Mouse (Mus musculus): ENCODE measurements around the gene Ak4. TPM values are rescaled to one million over a fixed set of nuclear protein-coding genes. Genes with fewer than 3 reads are reported as not detected.
"Not testable (repeated sequence)": the region's sequence is repeated elsewhere in the genome, so short reads cannot be mapped to it uniquely, and the experiment has no call there.

Gene Ak4
- total RNA-seq, 2 experiments from 2014 or later, result 84.1 to 87.1 TPM

DNA sequence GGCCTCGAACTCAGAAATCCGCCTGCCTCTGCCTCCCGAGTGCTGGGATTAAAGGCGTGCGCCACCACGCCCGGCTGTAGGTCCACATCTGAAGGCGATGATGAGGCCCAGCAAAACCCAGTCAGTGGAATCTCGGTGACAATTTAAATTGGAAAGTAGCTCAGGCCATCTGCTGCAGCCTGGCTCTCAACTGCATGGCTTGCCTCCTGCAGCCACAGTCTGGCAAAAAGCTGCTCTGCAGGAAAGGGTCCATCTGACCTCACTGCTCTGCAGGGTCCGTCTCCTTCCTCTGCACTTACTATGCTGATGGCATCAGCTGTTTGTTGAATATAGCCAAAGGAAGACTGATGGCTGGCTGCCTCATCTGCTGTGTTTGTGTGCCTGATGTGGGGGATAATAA is 3.9 kb downstream of the Ak4 start:
- no peak for DNase-seq (ENCODE audit: low spot score in 2 of 2)

DNA sequence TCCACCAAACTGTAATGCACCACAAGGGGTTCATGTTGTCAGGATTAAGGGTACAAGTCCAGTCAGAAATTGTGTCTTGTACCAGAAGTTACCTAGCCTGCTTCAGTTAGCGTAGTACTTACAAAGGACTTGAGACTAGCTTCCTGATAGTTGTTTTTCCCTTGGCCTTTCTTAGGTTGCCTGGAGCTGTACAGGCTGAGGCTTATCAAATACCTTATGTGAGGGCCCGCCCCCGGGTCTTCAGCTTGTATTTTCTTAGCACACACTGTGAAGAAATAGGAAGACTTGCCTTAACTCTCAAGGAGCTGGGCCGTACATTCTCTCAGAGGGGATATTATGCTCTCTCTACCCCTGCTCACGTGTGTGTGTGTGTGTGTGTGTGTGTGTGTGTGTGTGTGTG is 4.5 kb downstream of the Ak4 start:
- no peak for DNase-seq (ENCODE audit: low spot score in 2 of 2)

DNA sequence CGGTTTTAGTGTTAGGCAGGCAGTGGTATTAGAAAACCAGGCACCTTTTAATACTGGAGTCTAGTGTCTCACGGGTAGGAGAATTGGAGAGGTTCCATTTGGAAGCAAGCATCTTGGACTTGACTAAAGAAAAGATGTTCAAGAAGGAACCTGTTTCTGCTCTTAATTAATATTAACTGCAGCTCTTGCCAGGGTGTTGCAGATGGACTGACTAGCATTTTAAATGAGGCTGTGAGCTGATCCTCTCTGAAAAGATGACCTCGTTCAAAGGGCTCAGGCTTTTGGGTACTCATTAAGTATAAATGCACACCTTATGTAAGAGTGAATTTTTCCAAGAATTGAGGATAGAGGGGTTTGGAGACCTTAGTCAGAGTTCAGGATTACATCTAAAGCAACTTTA is 5.4 kb downstream of the Ak4 start:
- DNase-seq (ENCODE audit: low spot score in 2 of 2), result no peak

DNA sequence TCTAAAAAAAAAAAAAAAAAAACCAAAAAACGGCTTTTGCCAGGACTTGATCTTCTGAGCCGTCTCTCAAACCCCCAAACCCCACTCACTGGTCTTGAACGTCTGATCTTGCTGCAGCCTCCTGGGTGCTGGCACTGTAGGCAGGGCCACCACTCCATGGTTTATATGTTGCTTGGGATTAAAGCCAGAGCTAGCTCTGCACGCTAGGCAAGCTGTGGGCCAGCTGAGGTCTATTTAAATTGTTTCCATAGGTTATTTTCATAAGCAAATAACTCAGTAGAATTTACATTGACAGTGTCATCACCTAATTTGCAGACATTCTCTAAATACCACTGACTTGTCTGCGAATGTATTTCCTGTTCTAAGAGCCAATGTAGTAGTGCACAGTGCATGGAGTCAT is 6.0 kb downstream of the Ak4 start:
- no peak for DNase-seq (ENCODE audit: low spot score in 2 of 2)

DNA sequence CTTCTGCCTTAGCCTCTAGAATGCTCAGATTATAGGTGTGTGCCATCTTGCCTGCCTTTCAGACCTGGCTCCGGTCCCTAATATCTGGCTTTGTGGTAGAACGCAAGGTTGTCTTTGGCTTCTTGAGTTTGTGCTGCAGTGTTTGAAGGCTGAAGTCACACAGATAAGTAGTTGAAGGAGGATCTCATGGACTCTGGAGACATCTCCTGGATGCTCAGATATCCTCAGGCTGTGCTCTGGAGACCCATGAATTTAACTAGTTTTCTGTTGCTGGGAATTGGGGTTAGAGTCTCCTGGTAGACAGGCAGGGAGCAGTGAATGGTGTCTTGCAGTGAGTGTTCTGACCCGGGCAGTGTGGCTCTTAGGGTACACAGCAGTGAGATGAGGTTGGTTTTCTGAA is 6.6 kb downstream of the Ak4 start:
- DNase-seq (ENCODE audit: low spot score in 2 of 2), result no peak

DNA sequence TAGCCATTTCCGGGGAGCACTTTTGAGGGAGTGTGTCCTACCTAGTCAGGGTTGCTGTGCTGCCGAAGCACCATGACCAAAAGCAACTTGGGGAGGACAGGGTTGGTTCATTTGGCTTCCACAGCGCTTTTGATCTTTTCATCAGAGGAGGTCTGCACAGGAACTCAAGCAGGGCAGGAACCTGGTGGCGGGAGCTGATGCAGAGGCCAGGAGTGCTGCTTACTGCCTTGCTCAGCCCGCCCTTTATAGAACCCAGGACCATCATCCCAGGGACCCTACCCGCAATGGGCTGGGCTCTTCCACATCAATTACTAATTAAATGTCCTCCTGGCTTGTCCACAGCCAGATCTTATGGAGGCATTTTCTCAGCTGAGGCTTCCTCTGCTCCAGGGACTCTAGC is 7.5 kb downstream of the Ak4 start:
- no peak for DNase-seq (ENCODE audit: low spot score in 2 of 2)

DNA sequence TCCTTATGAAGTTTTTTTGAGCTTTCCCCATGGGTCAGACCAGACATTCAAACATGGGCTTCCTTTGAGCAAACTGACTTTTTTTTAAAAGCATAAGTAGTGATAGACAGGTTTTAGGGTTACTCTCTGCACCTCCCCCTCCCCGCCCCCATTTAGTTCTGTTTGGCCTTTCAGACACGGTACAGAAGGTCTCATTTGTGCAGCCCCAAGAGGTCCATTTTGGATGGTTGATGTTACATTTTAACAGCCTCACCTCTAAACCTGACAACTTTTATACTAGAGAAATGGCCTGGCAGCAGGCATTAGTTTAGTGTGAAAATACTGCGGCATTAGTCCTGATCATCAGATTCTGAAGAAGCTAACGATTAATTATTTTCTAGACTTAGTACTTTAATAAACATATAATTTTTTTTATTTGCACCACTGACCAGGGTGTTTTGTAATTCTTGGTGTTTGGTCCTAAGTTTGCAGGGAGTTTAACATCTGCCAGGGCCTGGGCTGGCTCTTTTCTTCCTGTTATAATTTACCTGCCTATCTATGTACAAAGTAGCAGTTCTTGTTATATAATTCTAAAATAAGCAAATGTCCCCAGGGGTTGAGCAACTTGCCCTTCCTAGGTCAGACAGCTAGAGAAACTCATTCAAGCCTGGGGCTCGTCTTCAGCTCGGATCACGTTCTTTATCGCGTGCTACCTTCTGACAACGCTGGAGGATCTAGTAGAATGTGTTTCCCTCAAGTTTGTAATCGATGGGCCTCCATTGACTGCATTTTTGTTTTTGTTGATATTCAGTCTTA is 9.0 kb downstream of the Ak4 start:
- no peak for DNase-seq (ENCODE audit: low spot score in 2 of 2)

DNA sequence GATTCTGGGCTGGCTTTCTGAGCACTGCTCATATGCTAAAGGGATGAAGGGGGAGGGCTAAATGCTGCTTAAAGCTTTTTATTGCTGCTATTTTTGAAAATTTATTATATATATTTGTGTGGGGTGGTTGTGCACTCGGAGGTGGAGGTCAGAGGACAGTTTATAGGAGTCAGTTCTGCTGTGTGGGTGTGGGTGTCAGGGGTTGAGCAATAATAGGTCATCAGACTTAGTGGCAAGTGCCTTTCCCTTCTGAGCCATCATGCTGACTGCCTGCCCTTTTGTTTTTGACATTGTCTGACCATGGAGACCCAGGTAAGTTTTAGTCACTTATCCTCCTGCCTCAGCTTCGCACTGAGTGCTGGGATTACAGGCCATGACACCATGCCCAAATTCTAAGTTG is 10.0 kb downstream of the Ak4 start:
- DNase-seq (ENCODE audit: low spot score in 2 of 2), result no peak

DNA sequence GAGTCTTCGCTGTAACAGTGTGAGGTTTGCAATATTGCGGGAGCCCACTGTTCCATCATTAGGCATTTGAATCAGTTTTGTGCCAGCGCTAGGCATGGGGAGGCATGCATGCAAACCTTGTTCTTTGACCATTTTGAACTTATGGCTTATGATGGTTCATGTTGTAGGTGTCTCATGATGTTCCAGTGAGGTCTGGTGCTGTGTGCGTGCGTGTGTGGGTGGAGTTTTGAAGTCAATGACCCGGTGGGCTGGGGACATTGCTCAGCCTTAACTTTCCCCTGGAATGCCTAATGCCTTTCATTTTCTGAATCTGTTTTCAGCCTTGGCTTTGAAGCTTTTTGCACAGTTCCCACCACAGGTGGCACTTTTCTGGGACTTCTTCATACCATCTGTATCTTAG is 10.9 kb downstream of the Ak4 start:
- DNase-seq (ENCODE audit: low spot score in 2 of 2), result no peak

DNA sequence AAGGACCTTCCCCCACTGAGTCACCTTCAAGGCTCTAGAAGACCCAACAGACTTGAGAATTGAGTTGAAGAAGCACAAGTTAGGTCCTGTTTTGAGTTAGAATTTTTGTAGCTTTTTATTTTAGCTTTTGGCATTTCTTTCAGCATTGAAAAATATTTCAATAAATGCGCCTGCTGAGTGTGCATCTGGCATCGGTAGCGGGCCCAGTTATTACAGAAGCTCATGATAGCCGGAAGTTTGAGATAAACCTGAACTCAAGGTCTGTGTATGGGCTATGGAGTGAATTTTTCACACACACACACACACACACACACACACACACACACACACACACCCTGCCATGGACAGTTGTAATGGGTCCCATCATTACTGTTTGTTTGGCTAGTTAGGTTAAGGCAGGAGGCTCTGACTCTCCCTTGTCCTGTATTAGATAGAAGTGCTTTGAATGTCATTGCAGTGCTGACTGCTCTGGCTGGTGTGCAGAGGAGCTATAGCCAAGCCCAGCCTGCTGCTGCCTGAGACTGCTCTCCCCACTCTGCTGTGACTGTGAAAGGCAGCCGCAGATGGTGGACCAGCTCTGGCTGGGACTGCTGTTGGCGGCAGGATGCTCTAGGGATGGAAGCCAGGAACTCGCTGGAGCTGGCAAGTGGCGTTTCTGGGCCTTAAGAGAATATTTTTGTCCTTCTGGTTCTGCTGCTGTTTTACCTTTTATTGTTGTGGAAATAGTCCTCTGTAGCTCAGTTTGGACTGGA is 17.9 kb downstream of the Ak4 start:
- peak; percentile 81 to 86 for DNase-seq (ENCODE audit: low spot score in 2 of 2)

DNA sequence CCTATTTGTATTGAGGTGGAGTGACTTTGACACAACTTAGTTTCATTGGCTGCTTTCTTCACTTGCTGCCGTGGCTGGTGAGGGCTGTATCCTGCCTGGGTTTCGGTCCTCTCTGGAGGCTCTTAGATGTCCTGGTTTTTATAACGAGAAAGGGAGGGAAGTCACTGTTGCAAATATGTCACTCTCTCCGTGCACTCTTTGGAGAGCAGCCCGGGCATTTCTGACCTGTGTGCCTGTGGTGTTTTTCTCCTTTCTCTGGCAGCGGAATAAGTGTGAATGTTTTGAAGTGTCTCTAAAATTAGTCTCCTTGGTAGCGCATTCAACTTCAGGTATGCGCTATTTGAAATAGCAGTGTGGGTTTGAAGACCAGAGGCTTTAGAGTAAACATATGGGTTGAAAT is 19.2 kb downstream of the Ak4 start:
- DNase-seq (ENCODE audit: low spot score in 2 of 2), result no peak

DNA sequence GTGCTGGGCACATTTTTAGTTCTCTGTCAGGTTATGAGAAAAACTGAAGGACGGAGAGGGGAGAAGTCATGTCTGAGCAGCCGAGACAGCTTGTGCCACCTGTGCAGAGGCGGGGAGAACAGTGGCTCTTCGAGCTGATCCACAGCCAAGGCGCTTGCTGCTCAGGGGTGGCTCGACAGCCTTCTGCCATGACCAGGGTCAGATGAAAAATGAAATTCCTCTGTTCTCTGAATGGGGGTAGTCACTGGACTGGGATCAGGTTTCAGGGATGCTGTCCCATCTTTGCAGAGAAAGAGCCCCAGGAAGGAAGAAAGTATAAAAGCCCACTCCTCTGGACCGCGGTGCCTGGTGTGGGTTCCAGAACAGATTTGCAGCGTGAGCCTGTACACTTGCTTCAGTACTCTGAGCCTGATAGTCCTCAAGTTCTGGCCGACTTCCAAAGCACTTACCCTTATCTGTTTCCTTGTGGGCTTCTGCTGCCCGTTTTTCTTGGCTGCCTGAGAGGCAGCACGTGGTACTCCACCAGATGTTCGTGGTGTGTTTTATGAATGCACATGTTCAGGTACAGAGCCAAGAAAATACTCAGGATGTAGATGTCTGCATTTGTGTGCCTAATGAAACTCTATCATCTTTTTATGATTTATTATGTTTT is 20.8 kb downstream of the Ak4 start:
- DNase-seq (ENCODE audit: low spot score in 2 of 2), result no peak

DNA sequence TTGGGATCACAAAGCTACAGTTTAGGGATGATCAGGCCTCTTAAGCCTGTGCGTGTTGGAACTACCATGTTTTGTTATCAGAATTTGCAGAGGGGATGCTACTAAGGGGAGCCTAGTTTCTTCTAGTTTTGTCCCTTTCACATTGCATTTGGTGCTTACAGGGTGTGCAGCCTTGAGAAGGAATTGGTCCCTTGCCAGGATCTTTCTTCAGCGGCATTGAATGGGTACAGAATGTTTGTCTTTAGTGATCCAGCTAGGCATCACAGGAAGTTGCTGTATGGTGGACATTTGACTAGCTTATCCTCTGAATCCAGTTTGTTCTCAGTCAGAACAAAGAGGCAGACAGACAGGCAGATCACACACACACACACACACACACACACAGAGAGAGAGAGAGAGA is 23.7 kb downstream of the Ak4 start:
- DNase-seq (ENCODE audit: low spot score in 2 of 2), result no peak

DNA sequence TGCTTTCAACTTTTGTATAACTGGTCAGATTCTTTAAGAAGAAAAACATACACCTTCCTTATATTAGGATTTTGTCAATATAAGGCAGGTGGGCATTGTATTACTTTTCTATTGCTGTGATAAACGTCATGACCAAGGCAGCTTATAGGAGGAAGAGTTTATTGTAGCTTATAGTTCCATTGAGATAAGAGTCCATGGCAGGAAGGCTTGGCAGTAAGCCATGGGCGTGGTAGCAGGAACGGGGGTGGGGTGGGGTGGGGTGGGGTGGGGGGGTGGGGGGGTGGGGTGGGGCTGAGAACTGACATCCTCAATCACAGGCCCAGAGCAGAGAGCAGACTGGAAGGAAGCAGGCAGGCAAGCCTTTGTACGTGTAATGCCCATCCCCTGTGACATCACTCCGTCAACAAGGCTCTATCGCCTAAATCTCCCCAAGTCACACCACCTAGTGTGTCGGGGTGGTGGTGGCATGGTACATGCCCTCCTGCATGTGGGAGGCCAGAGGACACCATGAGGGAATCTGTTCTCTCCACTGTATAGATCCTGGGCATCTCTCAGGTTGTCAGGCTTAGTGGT is 24.4 kb downstream of the Ak4 start:
- DNase-seq (ENCODE audit: low spot score in 2 of 2), result no peak

DNA sequence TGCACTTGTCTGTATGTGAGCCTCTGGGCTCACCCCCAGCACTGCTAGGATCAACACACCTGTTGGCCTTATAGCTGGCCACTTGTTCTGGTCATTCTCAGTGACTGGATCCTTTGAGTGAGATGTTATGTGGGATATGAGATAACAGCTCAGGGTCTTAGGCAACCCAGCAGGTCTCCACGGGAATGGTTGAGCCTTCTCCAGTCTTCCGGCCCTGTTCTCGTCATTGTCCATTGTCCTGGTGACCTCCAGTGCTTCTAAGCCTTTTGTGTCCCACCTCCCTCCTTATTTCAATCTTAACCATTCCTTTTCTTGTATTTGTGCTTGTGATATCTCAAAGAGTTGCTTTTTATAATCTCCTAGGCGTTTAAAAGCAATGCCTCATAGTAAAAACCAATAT is 26.6 kb downstream of the Ak4 start:
- DNase-seq (ENCODE audit: low spot score in 2 of 2), result no peak

DNA sequence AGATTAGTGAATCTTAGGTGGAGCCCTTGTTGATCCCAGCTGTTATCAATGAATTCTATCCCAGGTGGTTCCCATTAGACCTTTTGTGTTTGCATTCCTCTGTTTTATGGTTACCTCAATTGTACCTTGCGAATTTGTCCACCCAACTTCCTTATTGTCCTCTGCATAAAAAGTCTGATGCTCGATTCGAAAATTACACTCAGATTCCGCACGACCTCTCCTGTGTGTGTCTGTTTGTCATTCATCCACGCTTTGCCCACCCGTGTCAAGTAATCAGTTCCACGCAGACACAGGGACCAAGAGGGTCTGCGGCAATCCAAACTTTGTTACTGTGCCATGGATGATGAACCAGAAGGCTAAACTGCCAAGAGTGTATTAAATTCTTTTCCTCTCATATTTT is 27.5 kb downstream of the Ak4 start:
- not testable (repeated sequence) for DNase-seq (ENCODE audit: low spot score in 2 of 2)

DNA sequence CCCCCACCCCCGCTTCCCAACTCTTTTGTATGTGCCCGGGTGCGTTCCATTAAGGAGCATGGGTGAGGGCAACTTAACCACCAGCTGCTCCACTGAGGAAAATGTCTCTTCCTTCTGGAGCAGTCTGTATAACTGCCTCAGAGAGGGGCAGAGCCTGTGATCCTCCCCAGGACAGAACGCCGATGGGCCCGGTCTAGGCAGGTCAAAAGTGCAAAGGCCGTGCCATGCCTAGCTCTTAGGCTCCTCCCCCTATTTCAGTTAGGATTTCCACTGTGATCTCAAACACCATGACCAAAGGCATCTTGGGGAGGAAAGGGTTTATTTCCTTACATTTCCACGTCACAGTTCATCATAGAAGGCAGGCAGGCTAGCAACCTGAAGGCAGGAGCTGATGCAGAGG is 29.6 kb downstream of the Ak4 start:
- DNase-seq (ENCODE audit: low spot score in 2 of 2), result no peak

DNA sequence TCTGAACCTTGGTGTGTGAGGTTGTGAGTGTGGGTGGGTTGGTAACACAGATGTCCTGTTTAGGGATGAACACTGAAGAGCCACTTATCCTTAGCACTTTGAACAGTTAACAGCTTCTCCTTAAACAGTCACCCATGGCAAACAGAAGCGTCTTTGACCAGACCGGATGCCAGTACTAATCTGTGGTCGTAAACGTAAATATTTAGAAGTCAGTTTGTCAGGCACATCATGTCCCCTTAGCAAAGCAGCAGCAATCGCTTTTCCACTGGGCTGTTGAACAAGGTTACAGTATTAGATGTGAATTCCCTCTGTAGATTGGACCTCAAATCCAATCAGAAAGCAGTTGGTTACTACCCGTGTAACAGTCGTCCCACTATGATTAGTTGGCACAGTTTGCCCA is 30.3 kb downstream of the Ak4 start:
- DNase-seq (ENCODE audit: low spot score in 2 of 2), result no peak

DNA sequence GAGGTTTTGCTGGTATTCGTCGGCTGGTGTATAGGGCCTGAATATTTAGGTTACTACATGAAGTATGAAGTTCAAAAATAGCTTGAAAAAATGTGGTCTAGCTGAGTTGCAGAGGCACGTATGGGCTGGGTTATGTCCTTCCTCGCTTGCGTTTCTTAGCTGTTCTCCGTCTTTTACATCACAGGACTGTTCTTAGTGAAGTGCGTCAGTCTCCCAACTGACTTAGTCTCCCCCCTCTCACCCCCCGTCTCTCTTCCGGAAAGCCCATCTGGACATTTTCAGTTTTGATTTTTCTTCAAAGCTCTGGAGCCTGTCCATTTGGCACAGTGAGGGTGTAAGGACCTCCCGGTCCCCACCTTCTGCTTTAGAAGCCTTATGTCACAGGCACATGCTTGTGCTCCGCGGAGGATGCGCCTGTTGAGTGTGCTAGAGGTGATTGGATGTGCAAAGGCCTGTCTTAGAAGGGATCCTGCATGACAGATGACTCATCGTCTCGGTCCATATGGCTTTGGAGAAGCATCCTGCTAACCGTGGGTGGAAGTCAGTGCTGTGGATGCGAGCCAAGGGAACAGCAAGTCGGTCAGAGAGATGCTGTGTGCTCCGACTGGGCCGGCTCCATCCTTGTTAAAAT is 31.2 kb downstream of the Ak4 start:
- DNase-seq (ENCODE audit: low spot score in 2 of 2), result peak; percentile 87 to 95

DNA sequence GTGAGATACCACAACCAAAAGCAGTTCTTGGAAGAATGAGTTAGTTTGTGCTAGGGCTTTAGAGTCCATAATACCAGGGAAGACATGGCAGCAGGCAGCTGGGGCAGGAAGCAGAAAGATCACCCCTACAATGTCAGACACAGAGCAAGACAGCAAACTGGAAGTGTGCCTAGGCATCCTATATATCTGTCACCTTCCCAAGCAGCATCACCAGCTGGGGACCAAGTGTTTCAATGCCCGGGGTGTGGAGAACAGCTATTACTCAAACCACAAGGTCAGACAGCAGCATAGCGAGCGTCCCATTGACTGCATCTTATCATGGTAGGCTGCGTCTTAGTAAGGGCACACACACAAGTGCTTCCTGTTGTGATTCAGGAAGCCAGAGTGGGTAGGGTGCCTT is 32.0 kb downstream of the Ak4 start:
- DNase-seq (ENCODE audit: low spot score in 2 of 2), result no peak

DNA sequence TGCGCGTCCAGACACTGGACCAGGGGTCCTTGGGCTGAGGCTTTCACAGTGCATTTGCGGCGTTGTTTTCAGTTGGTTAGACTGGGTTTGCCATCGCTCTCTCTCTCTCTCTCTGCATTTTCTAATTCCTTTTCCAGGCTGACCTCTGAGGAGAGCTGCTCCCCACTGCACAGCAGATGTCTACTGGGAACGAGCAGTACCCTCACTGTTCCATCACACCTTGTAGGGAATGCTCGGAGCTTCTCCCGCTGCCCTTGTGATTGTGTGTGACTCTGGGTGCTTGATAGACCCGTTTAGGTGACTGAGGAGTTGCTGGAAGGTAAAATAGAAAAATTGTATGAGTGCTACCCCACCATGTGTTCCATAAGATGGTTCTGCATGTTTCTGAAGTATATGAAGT is 33.8 kb downstream of the Ak4 start:
- no peak for DNase-seq (ENCODE audit: low spot score in 2 of 2)

DNA sequence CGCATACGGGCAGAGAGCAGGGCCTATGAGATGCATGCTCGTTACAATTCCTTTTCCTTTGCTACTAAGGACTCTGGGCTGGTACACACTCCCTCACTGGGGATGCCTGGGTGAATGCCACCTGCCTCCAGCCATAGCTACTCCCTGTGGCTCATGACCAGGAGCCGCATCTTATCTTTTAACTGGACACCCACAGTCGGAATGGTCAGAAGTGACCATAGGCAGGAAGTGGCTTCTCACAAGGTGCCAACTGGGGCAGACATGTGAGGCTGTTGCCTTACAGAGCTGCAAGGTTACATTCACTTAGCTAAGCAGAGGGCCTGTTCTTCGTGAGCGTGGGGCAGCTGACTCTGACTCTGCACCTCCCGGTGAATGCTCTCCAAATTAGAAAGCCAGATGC is 38.1 kb downstream of the Ak4 start:
- DNase-seq (ENCODE audit: low spot score in 2 of 2), result no peak

Data from layer of hippocampus, adult 18-20 months (tissue).